Mouse (Mus musculus): ENCODE measurements around the gene Gm45234. TPM values are rescaled to one million over a fixed set of nuclear protein-coding genes. Genes with fewer than 3 reads are reported as not detected.

Gm45234 gene
- polyA plus RNA-seq, 1 experiment from 2014 or later, result not detected

DNA sequence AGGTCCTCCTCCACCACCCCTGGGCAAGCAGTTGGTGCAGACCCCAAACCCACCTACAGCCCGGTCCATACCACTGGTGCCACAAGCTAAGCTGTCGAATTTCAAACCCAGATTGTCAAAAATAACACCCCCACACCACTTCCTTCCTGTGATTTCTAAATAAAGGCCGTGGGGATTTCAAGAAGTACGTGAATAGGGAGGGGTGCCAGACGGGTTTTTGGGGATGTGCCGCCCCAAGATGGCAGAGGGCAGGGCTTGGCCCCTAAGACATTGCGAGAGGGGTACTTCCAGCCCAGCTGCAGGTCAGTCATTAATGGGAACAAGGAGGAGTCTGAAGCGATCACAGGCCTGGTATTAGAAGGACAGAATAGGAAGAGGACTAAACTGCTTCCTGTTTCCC is 32.3 kb downstream of the Gm45234 start:
- Histone ChIP-seq H3K36me3 (ENCODE audit: control insufficient read depth, insufficient read depth, low read length) (no peaks in the 10 kb centered on the region; the same call in 1 of the 2 replicates), H3K27me3 (ENCODE audit: control insufficient read depth, insufficient read depth, low read length) (no peaks in the 10 kb centered on the region), H3K4me1 (replicated peaks; ENCODE audit: control insufficient read depth, insufficient read depth) (no peaks in the 10 kb centered on the region), H3K9ac (ENCODE audit: low read length) (no peak overlapping the region), H3K4me2 (replicated peaks; ENCODE audit: low read depth) (no peak overlapping the region), H3K4me3 (ENCODE audit: low read depth, low read length) (no peak overlapping the region), H3K27ac (replicated peaks) (no peak overlapping the region), H3K9me3 (ENCODE audit: control insufficient read depth, low read length) (no peaks in the 10 kb centered on the region)
- DNase-seq (ENCODE audit: low spot score) (no peak), ATAC-seq (ENCODE audit: low FRiP score, low TSS enrichment) (no peak)
- TF ChIP-seq EP300 (optimal IDR thresholded peaks at IDR 0.05), result no peak
- no peak for TF ChIP-seq CTCF (IDR thresholded peaks at IDR 0.05; ENCODE audit: low read depth)
- 71% methylated on average over 8 of the region's 8 CpGs for WGBS

DNA sequence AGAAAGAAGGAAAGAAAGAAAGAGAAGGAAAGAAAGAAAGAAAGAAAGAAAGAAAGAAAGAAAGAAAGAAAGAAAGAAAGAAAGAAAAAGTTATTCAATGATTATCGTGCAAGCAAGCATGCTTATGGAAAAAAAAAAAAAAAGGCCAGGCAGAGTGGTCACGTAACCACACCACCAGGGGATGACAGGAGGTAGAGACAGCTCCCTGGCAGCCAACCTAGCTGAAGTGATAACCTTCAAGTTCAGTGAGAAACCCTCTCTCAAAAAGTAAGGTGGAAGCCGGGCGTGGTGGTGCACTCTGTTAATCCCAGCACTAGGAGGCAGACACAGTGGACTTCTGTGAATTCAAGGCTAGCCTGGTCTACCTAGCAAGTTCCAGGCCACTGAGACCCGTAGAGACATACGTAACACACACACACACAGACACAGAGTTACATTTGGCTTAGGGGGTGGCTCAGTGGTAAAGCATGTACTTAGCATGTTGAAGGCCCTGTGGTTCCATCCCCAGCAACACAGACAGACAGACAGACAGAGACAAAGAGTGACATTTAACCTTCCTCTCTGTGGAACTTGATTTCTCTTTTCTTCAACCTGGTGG is 32.8 kb downstream of the Gm45234 start:
- Histone ChIP-seq H3K4me3 (ENCODE audit: low read depth, low read length) (no peak overlapping the region), H3K4me1 (replicated peaks; ENCODE audit: control insufficient read depth, insufficient read depth) (no peaks in the 10 kb centered on the region), H3K9me3 (ENCODE audit: control insufficient read depth, low read length) (no peaks in the 10 kb centered on the region), H3K9ac (ENCODE audit: low read length) (no peak overlapping the region), H3K36me3 (ENCODE audit: control insufficient read depth, insufficient read depth, low read length) (no peaks in the 10 kb centered on the region; the same call in 1 of the 2 replicates), H3K27ac (replicated peaks) (no peak overlapping the region), H3K27me3 (ENCODE audit: control insufficient read depth, insufficient read depth, low read length) (no peaks in the 10 kb centered on the region), H3K4me2 (replicated peaks; ENCODE audit: low read depth) (no peak overlapping the region)
- no peak for DNase-seq (ENCODE audit: low spot score)
- WGBS, result 77% methylated on average over 6 of the region's 6 CpGs
- ATAC-seq (ENCODE audit: low FRiP score, low TSS enrichment), result no peak
- TF ChIP-seq EP300 (optimal IDR thresholded peaks at IDR 0.05), result no peak
- TF ChIP-seq CTCF (IDR thresholded peaks at IDR 0.05; ENCODE audit: low read depth), result no peak

DNA sequence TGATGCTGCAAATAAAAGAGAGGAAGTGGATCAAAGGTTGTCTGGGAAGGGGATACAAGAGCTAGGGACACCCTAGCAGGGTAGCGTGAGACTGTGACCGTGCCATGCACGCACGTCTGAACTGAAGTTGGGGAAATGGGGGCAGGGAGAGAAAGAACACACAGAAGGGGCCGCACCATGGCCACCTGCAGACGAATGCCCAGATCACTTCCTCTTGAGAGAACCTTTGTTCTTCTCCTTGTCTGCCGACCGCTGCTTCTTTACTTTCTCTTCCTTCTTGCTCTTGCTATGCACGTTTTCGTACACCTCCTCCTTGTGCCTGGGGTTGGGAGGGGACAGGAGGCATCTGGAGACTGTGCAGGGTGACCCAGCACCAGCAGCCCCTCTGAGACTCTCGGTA is 34.9 kb downstream of the Gm45234 start:
- peak overlapping the region; percentile 72; the same call in 1 of the 2 replicates for H3K9ac ChIP-seq (ENCODE audit: low read length)

DNA sequence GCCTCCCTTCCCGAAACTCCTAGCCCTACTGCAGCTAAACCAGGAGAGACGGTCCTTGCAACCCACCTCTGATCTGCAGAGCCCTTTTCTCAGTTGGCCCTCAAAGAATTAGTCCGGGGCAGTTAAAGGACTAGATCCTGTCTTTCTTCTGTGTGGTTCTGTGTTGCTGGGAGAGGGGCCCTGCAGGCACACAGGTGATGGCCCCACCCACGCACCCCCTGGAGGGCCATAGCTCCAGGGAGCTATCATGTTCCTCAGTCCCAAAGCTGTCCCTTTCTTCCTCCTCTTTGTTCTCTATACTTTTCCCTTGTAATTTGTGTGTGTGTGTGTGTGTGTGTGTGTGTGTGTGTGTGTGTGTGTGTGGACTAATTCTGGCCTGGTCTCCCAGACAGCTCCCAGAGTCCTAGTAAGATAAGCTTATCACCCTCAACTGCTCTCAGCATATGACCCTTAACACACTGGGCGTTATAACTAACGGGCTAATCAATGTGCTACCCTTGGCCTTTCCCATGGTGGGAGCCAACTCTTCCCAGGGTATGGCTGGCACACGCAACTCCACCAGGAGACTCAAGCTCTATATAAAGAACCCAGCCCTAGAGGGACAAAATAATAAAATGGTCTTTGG is 36.4 kb downstream of the Gm45234 start:
- Histone ChIP-seq H3K27me3 (ENCODE audit: control insufficient read depth, insufficient read depth, low read length) (no peaks in the 10 kb centered on the region), H3K9me3 (ENCODE audit: control insufficient read depth, low read length) (no peaks in the 10 kb centered on the region), H3K4me2 (replicated peaks; ENCODE audit: low read depth) (peak overlapping the region; percentile 61), H3K4me1 (replicated peaks; ENCODE audit: control insufficient read depth, insufficient read depth) (no peaks in the 10 kb centered on the region), H3K27ac (replicated peaks) (peak overlapping the region; percentile 95), H3K4me3 (ENCODE audit: low read depth, low read length) (peak overlapping the region; percentile 51), H3K36me3 (ENCODE audit: control insufficient read depth, insufficient read depth, low read length) (peaks cover 16% of the 10 kb centered on the region), H3K9ac (ENCODE audit: low read length) (peak overlapping the region; percentile 72)
- 47% methylated on average over 7 of the region's 7 CpGs for WGBS
- DNase-seq (ENCODE audit: low spot score), result peak; percentile 75
- peak; percentile 34 for ATAC-seq (ENCODE audit: low FRiP score, low TSS enrichment)
- TF ChIP-seq EP300 (optimal IDR thresholded peaks at IDR 0.05) (no peak), CTCF (IDR thresholded peaks at IDR 0.05; ENCODE audit: low read depth) (peak; percentile 49)

More for the DNA sequence above, 34.9 kb downstream of the Gm45234 start:
- 38% methylated on average over 11 of the region's 11 CpGs for WGBS
- no peak for DNase-seq (ENCODE audit: low spot score)
- H3K36me3 ChIP-seq (ENCODE audit: control insufficient read depth, insufficient read depth, low read length), result peaks cover 5% of the 10 kb centered on the region; the same call in 1 of the 2 replicates
- no peaks in the 10 kb centered on the region for H3K27me3 ChIP-seq (ENCODE audit: control insufficient read depth, insufficient read depth, low read length)
- H3K27ac ChIP-seq (replicated peaks), result peak overlapping the region; percentile 95
- H3K9me3 ChIP-seq (ENCODE audit: control insufficient read depth, low read length), result no peaks in the 10 kb centered on the region
- no peak for TF ChIP-seq EP300 (optimal IDR thresholded peaks at IDR 0.05)
- no peak for TF ChIP-seq CTCF (IDR thresholded peaks at IDR 0.05; ENCODE audit: low read depth)
- H3K4me1 ChIP-seq (replicated peaks; ENCODE audit: control insufficient read depth, insufficient read depth), result no peaks in the 10 kb centered on the region
- H3K4me3 ChIP-seq (ENCODE audit: low read depth, low read length), result no peak overlapping the region
- ATAC-seq (ENCODE audit: low FRiP score, low TSS enrichment), result no peak
- H3K4me2 ChIP-seq (replicated peaks; ENCODE audit: low read depth), result peak overlapping the region; percentile 61; the same call in 1 of the 2 replicates

DNA sequence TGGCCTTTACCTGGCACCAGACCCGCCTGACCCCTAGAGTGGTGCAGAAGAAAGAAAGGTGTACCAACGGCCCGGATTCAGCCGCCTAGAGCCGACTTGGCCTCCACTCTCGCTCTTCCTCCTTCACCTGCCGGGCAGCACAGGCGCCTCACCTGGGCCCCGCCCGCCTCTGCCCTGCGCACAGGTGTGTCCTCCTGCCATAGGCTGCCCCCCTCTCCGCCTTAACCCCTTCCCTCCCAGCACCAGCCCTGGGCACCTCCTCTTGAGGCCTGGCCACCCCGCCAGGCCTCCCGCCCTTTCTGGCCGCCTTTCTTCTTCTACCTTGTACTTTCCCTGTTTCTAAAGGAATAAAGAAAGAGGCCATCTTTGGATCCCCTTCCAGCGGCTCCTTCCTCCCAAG is 37.1 kb downstream of the Gm45234 start:
- Histone ChIP-seq H3K27me3 (ENCODE audit: control insufficient read depth, insufficient read depth, low read length) (no peaks in the 10 kb centered on the region), H3K4me2 (replicated peaks; ENCODE audit: low read depth) (peak overlapping the region; percentile 61), H3K9me3 (ENCODE audit: control insufficient read depth, low read length) (no peaks in the 10 kb centered on the region), H3K4me1 (replicated peaks; ENCODE audit: control insufficient read depth, insufficient read depth) (0 out of 2 replicates have a peak, but pooled peaks cover 3% of the 10 kb centered on the region), H3K36me3 (ENCODE audit: control insufficient read depth, insufficient read depth, low read length) (peaks cover 16% of the 10 kb centered on the region), H3K9ac (ENCODE audit: low read length) (peak overlapping the region; percentile 77), H3K27ac (replicated peaks) (peak overlapping the region; percentile 95), H3K4me3 (ENCODE audit: low read depth, low read length) (peak overlapping the region; percentile 51)
- TF ChIP-seq EP300 (optimal IDR thresholded peaks at IDR 0.05), result no peak
- TF ChIP-seq CTCF (IDR thresholded peaks at IDR 0.05; ENCODE audit: low read depth), result no peak
- DNase-seq (ENCODE audit: low spot score), result peak; percentile 97
- 53% methylated on average over 14 of the region's 16 CpGs for WGBS
- peak; percentile 91 for ATAC-seq (ENCODE audit: low FRiP score, low TSS enrichment)

DNA sequence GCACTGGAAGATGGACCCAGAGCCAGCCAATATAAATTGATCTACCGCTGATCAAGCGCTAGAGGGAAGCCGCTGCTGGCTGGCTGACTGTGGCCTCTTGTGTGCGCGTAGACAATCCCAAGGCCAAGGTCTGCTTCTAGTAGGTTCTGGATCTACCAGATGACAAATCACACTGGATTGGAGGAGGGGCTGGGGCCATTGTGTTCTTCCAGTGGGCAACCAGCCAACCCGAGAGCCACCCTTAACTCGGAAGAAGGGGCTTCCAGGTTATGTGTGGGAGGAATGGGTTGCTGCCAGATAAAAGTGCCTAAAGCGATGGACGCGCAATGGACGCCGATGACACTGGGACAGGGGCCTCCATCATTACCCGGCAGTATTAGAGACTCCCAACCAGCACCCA is 37.9 kb downstream of the Gm45234 start:
- H3K4me1 ChIP-seq (replicated peaks; ENCODE audit: control insufficient read depth, insufficient read depth), result peaks cover 3% of the 10 kb centered on the region; the same call in 1 of the 2 replicates
- 47% methylated on average over 13 of the region's 13 CpGs for WGBS

More for the DNA sequence above, 37.9 kb downstream of the Gm45234 start:
- H3K27me3 ChIP-seq (ENCODE audit: control insufficient read depth, insufficient read depth, low read length), result no peaks in the 10 kb centered on the region
- no peak for TF ChIP-seq EP300 (optimal IDR thresholded peaks at IDR 0.05)
- TF ChIP-seq CTCF (IDR thresholded peaks at IDR 0.05; ENCODE audit: low read depth), result no peak
- H3K9me3 ChIP-seq (ENCODE audit: control insufficient read depth, low read length), result no peaks in the 10 kb centered on the region
- H3K4me3 ChIP-seq (ENCODE audit: low read depth, low read length), result peak overlapping the region; percentile 51
- ATAC-seq (ENCODE audit: low FRiP score, low TSS enrichment), result no peak
- peak overlapping the region; percentile 77 for H3K9ac ChIP-seq (ENCODE audit: low read length)
- peaks cover 16% of the 10 kb centered on the region for H3K36me3 ChIP-seq (ENCODE audit: control insufficient read depth, insufficient read depth, low read length)
- peak; percentile 60 for DNase-seq (ENCODE audit: low spot score)
- H3K4me2 ChIP-seq (replicated peaks; ENCODE audit: low read depth), result peak overlapping the region; percentile 55
- H3K27ac ChIP-seq (replicated peaks), result peak overlapping the region; percentile 95
